Mouse (Mus musculus): ENCODE data around the gene Tenm4. TPM values are rescaled to one million over a fixed set of nuclear protein-coding genes. Genes with fewer than 3 reads are reported as not detected.

Tenm4 gene
- 7.2 and 9.1 TPM in 2 replicates for polyA plus RNA-seq (2015; fragmentation: Nextera tagmentation; extraction: Ambion mirVana)

DNA sequence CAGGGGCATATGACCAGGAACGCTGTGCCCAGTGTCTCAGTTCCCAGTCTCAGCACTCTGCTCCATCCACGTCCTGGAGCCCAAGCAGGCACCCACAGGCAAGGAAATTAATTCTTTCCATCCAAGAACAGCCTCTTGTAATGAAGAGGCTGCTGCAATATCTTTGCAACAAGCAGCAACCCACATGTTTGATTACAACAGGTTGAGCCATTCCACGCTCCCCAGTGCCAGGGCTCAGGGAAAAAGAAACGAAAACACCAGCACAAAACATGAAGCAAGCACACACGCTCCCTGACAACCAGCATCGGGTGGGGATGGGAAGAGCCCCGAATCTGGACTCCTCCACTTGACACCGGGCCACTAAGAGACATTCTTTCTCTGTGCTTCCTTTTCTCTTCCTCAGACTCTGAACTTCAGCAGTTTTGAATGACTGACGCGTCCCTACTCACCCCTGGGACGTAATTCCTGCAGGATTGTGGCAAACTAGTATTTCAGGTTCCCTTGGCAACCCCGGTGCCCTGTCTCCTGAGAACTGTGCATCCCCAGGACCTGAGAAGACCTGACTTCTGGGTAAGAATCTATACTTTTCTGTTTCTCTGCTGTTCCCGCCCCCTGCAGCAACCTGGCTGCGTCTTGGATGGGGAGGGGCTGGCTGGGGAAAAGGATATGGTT lies at the start of gene Tenm4:
Gene Tenm4, plus strand, starts transcription at position 323 of the 672 bp plus-strand sequence.
- 0 out of 2 replicates have a peak, but pooled peaks cover 3% of the 10 kb centered on the region for H3K4me1 ChIP-seq (ENCODE audit: control insufficient read depth, insufficient read depth, low read length)
- no peaks in the 10 kb centered on the region for H3K27me3 ChIP-seq (ENCODE audit: control insufficient read depth, insufficient read depth, low read length)
- H3K9ac ChIP-seq (ENCODE audit: low read length): no peak within 1 kb of the TSS
- H3K9me3 ChIP-seq (replicated peaks; ENCODE audit: control insufficient read depth, low read length): no peaks in the 10 kb centered on the region
- H3K4me2 ChIP-seq (ENCODE audit: low read depth, low read length): peak within 1 kb of the TSS; percentile 39; the same call in 1 of the 2 replicates
- H3K27ac ChIP-seq (ENCODE audit: low read length): no peak within 1 kb of the TSS
- ATAC-seq (replicated peaks; ENCODE audit: extremely low read depth, insufficient read depth, low FRiP score): no peak
- 0 out of 2 replicates have a peak within 1 kb of the TSS, but pooled peaks have one; percentile 8 for H3K4me3 ChIP-seq (ENCODE audit: low read length)
- 39% methylated on average over 14 of the region's 14 CpGs for WGBS
- H3K36me3 ChIP-seq (ENCODE audit: control insufficient read depth, insufficient read depth): no peaks in the 10 kb centered on the region

DNA sequence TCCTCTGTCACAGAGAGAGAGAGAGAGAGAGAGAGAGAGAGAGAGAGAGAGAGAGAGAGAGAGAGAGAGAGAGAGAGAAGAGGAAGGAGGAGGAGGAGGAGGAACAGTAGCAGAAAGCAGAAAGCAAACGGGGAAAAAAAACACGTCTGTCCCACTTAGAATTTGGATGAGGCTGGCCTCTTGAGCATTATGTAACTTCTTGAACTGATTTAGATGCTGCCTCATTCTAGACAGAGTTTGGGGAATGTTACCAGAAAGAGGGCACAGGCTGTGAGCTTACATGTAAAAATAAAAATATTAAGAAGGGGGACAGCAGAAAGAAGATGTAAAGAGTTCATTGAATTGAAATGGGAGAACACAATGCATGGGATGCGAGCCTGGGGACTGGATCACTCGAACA lies 40.3 kb upstream of the Tenm4 start:
- Histone ChIP-seq H3K27me3 (ENCODE audit: control insufficient read depth, insufficient read depth, low read length) (no peaks in the 10 kb centered on the region), H3K36me3 (ENCODE audit: control insufficient read depth, insufficient read depth) (no peaks in the 10 kb centered on the region), H3K4me1 (ENCODE audit: control insufficient read depth, insufficient read depth, low read length) (no peaks in the 10 kb centered on the region), H3K4me2 (ENCODE audit: low read depth, low read length) (no peak overlapping the region), H3K9ac (ENCODE audit: low read length) (no peak overlapping the region), H3K27ac (ENCODE audit: low read length) (no peak overlapping the region), H3K4me3 (ENCODE audit: low read length) (no peak overlapping the region), H3K9me3 (replicated peaks; ENCODE audit: control insufficient read depth, low read length) (no peaks in the 10 kb centered on the region; the same call in 1 of the 2 replicates)
- no peak for ATAC-seq (replicated peaks; ENCODE audit: extremely low read depth, insufficient read depth, low FRiP score)
- WGBS: 51% methylated on average over 4 of the region's 4 CpGs

DNA sequence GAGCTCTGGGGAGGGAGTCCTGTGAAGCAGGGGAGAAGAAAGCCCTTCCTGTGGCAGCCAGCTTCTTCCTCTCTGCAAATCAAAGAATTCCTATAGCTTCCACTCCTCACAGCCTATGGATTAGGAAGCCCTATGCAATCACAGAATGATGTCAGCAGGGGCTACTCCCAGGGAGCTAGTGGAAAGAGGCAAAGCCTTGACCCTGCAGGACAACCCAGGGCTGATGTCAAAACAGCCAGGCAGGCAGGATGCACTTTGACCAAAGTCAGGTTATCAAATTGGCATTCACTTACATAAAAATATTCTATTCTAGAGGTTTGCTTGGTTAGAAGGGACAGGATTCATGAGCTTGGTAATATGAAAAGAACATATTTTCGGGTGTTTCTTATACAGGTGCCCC lies 39.9 kb upstream of the Tenm4 start:
- Histone ChIP-seq H3K9ac (ENCODE audit: low read length) (no peak overlapping the region), H3K36me3 (ENCODE audit: control insufficient read depth, insufficient read depth) (no peaks in the 10 kb centered on the region), H3K4me2 (ENCODE audit: low read depth, low read length) (no peak overlapping the region), H3K4me3 (ENCODE audit: low read length) (no peak overlapping the region), H3K27ac (ENCODE audit: low read length) (no peak overlapping the region), H3K9me3 (replicated peaks; ENCODE audit: control insufficient read depth, low read length) (no peaks in the 10 kb centered on the region; the same call in 1 of the 2 replicates), H3K27me3 (ENCODE audit: control insufficient read depth, insufficient read depth, low read length) (no peaks in the 10 kb centered on the region), H3K4me1 (ENCODE audit: control insufficient read depth, insufficient read depth, low read length) (no peaks in the 10 kb centered on the region)
- no peak for ATAC-seq (replicated peaks; ENCODE audit: extremely low read depth, insufficient read depth, low FRiP score)
- WGBS: 85% methylated on average over 1 of the region's 1 CpGs

DNA sequence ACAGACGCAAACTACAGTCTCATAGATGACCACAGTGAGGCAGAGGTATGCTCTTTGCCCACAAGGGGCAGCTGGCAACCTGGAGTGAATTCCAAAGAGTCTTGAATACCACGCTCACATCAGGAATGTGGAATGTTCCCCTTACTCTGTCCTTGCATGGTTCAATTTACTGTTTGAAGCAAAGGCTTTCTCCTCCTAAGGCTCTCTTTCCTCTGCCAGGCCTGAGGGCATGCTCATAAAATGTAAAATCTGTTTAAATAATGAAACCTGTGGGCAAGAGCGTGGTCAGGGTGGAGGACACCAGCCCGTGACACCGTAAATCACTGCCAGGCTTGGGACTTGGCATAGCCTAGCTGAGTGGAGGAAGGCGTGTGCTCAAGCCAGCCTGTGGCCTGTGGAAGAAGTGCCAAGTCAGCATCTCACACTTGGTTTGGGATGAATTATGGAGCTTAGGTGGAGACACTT lies 34.5 kb upstream of the Tenm4 start:
- H3K27me3 ChIP-seq (ENCODE audit: control insufficient read depth, insufficient read depth, low read length): no peaks in the 10 kb centered on the region
- WGBS: 64% methylated on average over 6 of the region's 6 CpGs
- H3K4me2 ChIP-seq (ENCODE audit: low read depth, low read length): no peak overlapping the region
- H3K36me3 ChIP-seq (ENCODE audit: control insufficient read depth, insufficient read depth): no peaks in the 10 kb centered on the region
- H3K4me3 ChIP-seq (ENCODE audit: low read length): no peak overlapping the region
- ATAC-seq (replicated peaks; ENCODE audit: extremely low read depth, insufficient read depth, low FRiP score): peak; percentile 49; the same call in 1 of the 2 replicates
- peaks cover 6% of the 10 kb centered on the region for H3K4me1 ChIP-seq (ENCODE audit: control insufficient read depth, insufficient read depth, low read length)
- no peaks in the 10 kb centered on the region; the same call in 1 of the 2 replicates for H3K9me3 ChIP-seq (replicated peaks; ENCODE audit: control insufficient read depth, low read length)
- no peak overlapping the region for H3K9ac ChIP-seq (ENCODE audit: low read length)
- H3K27ac ChIP-seq (ENCODE audit: low read length): peak overlapping the region; percentile 51; the same call in 1 of the 2 replicates

DNA sequence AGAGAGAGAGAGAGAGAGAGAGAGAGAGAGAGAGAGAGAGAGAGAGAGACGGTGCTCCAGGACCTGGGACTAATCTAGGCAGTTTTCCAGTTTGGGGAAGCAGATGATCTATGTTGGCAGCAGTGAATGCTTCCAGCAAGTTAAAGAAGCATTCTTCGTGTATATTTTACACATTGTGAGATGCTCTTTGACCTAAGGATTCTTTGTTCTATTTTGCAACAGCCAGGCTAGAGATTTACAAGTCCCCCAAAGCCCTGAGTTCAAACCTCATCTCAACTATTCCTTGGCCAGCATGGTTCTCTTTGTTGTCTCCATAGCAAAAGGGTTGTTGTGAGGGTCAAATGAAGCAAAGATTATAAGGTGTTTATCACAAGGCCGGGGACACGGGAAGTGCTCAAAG lies 29.2 kb upstream of the Tenm4 start:
- H3K36me3 ChIP-seq (ENCODE audit: control insufficient read depth, insufficient read depth): no peaks in the 10 kb centered on the region
- WGBS: 64% methylated on average over 4 of the region's 4 CpGs
- no peak overlapping the region for H3K4me3 ChIP-seq (ENCODE audit: low read length)
- peaks cover 17% of the 10 kb centered on the region for H3K4me1 ChIP-seq (ENCODE audit: control insufficient read depth, insufficient read depth, low read length)
- H3K27me3 ChIP-seq (ENCODE audit: control insufficient read depth, insufficient read depth, low read length): no peaks in the 10 kb centered on the region
- no peak overlapping the region for H3K4me2 ChIP-seq (ENCODE audit: low read depth, low read length)
- H3K9me3 ChIP-seq (replicated peaks; ENCODE audit: control insufficient read depth, low read length): peaks cover 3% of the 10 kb centered on the region; the same call in 1 of the 2 replicates
- no peak for ATAC-seq (replicated peaks; ENCODE audit: extremely low read depth, insufficient read depth, low FRiP score)
- H3K9ac ChIP-seq (ENCODE audit: low read length): no peak overlapping the region
- peak overlapping the region; percentile 9 for H3K27ac ChIP-seq (ENCODE audit: low read length)

DNA sequence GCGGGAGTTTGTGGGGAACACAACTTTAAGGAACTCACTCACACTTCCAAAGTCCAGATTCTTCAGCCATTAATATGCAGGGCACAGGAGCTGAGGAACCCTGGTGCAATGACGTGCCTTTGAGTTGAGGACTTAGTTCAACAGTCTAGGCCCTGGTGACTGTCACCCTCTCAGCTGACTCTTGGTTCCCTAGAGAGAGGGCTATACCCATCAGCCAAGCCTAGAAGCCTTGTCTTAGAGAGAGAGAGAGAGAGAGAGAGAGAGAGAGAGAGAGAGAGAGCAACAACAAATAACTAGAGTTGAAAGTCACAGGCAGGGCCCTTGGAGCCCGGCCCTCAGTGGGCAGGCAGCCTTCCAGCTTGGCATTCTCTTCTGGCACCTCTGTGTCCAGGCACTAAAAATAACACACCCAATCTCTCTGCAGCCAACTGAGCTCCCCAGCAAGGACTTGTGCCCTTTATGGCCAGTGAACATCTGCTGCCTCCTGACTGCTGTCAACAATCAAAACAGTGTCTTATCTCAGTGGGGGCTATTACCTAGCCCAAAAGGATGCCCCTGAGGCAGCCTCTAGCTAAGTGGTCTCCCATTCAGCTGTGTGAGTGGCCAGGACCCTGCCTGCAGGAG lies 28.0 kb upstream of the Tenm4 start:
- Histone ChIP-seq H3K4me2 (ENCODE audit: low read depth, low read length) (no peak overlapping the region), H3K9ac (ENCODE audit: low read length) (no peak overlapping the region), H3K27ac (ENCODE audit: low read length) (peak overlapping the region; percentile 93), H3K9me3 (replicated peaks; ENCODE audit: control insufficient read depth, low read length) (peaks cover 3% of the 10 kb centered on the region; the same call in 1 of the 2 replicates), H3K4me3 (ENCODE audit: low read length) (no peak overlapping the region), H3K36me3 (ENCODE audit: control insufficient read depth, insufficient read depth) (no peaks in the 10 kb centered on the region), H3K4me1 (ENCODE audit: control insufficient read depth, insufficient read depth, low read length) (peaks cover 24% of the 10 kb centered on the region), H3K27me3 (ENCODE audit: control insufficient read depth, insufficient read depth, low read length) (no peaks in the 10 kb centered on the region)
- ATAC-seq (replicated peaks; ENCODE audit: extremely low read depth, insufficient read depth, low FRiP score): peak; percentile 93
- 48% methylated on average over 3 of the region's 3 CpGs for WGBS

DNA sequence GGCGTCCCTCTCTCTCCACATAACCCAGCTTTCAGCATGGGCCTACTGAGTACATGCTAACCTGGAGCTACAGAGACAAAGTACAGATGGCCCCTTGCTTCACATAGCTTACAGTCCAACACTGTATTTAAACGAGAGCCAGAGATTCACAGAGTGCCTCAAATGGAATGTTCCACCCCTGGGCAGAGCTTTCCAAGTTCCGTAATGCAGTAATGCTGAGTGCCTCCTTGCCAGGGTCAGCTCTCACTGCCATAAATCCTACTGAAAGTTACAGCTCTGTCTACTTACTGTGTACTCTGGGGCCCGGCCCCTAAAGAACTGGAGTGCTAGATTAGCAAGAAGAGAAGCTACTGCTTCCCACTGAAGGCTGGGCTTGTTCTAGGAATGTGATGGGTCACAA lies 23.6 kb upstream of the Tenm4 start:
- 37% methylated on average over 4 of the region's 4 CpGs for WGBS
- Histone ChIP-seq H3K27ac (ENCODE audit: low read length) (peak overlapping the region; percentile 84), H3K9ac (ENCODE audit: low read length) (no peak overlapping the region), H3K4me3 (ENCODE audit: low read length) (no peak overlapping the region), H3K4me1 (ENCODE audit: control insufficient read depth, insufficient read depth, low read length) (peaks cover 21% of the 10 kb centered on the region), H3K27me3 (ENCODE audit: control insufficient read depth, insufficient read depth, low read length) (no peaks in the 10 kb centered on the region), H3K9me3 (replicated peaks; ENCODE audit: control insufficient read depth, low read length) (peaks cover 3% of the 10 kb centered on the region; the same call in 1 of the 2 replicates), H3K4me2 (ENCODE audit: low read depth, low read length) (no peak overlapping the region), H3K36me3 (ENCODE audit: control insufficient read depth, insufficient read depth) (no peaks in the 10 kb centered on the region)
- peak; percentile 67 for ATAC-seq (replicated peaks; ENCODE audit: extremely low read depth, insufficient read depth, low FRiP score)

DNA sequence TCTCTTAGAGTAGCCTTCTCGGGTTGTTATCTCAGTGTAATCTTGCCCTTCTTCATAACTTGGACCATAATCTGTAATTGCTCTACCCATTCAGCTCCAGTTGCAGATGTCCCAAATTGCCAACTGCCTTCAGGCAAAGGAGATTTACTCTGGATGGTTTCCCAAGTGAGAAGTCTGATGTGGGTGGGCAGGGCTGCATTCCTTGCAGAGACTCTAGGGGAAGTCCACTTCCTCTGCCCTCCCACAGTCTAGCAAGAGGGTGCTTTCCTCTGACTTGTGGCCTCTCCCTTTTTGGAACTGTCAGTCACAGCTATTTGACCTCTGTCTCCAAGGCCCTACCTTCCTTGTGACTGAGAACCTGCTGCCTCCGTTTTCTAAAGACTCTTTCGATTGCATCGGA lies 22.9 kb upstream of the Tenm4 start:
- Histone ChIP-seq H3K4me2 (ENCODE audit: low read depth, low read length) (no peak overlapping the region), H3K9me3 (replicated peaks; ENCODE audit: control insufficient read depth, low read length) (peaks cover 3% of the 10 kb centered on the region; the same call in 1 of the 2 replicates), H3K36me3 (ENCODE audit: control insufficient read depth, insufficient read depth) (no peaks in the 10 kb centered on the region), H3K9ac (ENCODE audit: low read length) (no peak overlapping the region), H3K27me3 (ENCODE audit: control insufficient read depth, insufficient read depth, low read length) (no peaks in the 10 kb centered on the region), H3K27ac (ENCODE audit: low read length) (peak overlapping the region; percentile 84), H3K4me3 (ENCODE audit: low read length) (no peak overlapping the region), H3K4me1 (ENCODE audit: control insufficient read depth, insufficient read depth, low read length) (peaks cover 25% of the 10 kb centered on the region)
- 75% methylated on average over 4 of the region's 4 CpGs for WGBS
- ATAC-seq (replicated peaks; ENCODE audit: extremely low read depth, insufficient read depth, low FRiP score): no peak

DNA sequence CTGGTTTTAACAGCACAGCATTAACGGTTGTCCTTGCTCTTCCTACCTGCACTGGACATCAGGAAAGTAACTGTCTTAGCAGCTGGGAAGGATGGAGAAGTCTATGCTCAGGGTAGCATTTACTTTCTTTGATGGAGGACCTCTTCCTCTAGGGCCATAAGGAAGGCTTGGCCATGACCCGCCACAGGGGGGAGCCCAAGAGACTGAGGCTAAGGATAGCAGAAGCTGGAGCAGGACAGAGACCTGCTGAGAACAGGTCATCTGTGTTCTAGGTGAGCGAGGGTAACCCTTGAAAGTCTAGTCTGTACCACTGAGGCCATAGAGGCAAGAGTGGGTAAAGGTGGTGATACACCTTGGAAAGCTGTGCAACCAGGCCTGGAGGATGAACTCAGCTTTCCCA lies 19.8 kb upstream of the Tenm4 start:
- no peak overlapping the region for H3K4me3 ChIP-seq (ENCODE audit: low read length)
- H3K27me3 ChIP-seq (ENCODE audit: control insufficient read depth, insufficient read depth, low read length): no peaks in the 10 kb centered on the region
- peaks cover 15% of the 10 kb centered on the region for H3K4me1 ChIP-seq (ENCODE audit: control insufficient read depth, insufficient read depth, low read length)
- no peak overlapping the region for H3K27ac ChIP-seq (ENCODE audit: low read length)
- no peak overlapping the region for H3K4me2 ChIP-seq (ENCODE audit: low read depth, low read length)
- H3K36me3 ChIP-seq (ENCODE audit: control insufficient read depth, insufficient read depth): no peaks in the 10 kb centered on the region
- no peak for ATAC-seq (replicated peaks; ENCODE audit: extremely low read depth, insufficient read depth, low FRiP score)
- 61% methylated on average over 3 of the region's 3 CpGs for WGBS
- no peak overlapping the region for H3K9ac ChIP-seq (ENCODE audit: low read length)
- peaks cover 1% of the 10 kb centered on the region; the same call in 1 of the 2 replicates for H3K9me3 ChIP-seq (replicated peaks; ENCODE audit: control insufficient read depth, low read length)
